Mouse (Mus musculus) heart, postnatal 0 days (tissue): ENCODE measurements around the gene Dmd.

Source experiments
- CTCF ChIP-seq: IDR thresholded peaks from 2 replicates; pipeline ENCODE4 v1.5.1; 2016; ENCODE audit warnings: antibody characterized with exemption, control low read depth, low read depth
- EP300 ChIP-seq: IDR thresholded peaks from 2 replicates; pipeline ENCODE4 v1.6.1; 2016; ENCODE audit warnings: antibody characterized with exemption, low read depth

DNA sequence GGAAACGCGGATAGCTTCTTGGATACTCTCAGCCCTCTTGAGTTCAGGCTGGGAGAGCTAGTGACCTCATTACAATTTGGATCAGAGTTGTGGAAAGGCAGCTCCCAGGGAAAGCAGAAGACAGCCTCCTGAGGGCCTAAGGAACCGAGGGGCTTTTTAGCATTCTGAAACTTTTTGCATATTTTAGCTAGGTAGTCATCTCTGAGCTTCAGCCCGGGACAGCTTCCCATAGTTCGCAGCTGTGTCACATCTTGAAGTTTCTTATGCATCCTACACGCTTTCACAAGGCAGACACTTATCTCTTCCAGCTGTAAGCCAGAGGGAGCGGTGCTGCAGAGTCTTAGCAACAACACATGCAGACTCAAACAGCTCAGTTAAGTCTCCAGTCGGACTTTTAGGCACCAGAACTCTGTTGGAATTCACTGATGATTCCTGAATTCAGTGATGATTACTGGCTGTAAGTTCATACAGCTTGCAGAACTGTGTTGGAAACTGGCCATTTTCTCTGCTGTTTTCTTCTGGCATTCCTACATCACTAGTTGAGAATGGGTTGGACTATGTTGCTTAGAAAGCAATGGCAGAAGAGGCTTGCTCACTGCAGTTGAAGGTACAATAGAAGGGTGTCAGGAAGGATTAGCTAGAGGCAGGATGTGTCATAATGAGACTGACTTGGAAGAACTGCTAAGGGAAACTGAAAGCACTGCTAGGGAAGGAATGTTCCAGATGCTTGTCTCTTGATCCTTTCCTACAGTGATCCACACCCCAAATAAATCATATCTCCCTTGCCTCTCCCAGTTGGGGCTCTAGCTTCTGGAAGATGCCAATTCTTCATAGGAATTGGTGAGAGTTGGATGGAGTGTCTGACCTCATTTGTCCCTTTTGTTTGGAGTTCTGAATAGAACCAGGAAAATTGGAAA lies 2135.8 kb downstream of the Dmd start:
- TF ChIP-seq CTCF (no peak), EP300 (no peak)
